Mouse (Mus musculus) lung, adult 18-20 months (tissue): ENCODE data around the gene Cep104.

Experiments
- DNase-seq, 2 experiments: peaks; one replicate each; pipeline ENCODE4 v3.0.0; 2022; ENCODE audit warnings: mixed read lengths in 2 of 2

The Cep104 gene

DNA sequence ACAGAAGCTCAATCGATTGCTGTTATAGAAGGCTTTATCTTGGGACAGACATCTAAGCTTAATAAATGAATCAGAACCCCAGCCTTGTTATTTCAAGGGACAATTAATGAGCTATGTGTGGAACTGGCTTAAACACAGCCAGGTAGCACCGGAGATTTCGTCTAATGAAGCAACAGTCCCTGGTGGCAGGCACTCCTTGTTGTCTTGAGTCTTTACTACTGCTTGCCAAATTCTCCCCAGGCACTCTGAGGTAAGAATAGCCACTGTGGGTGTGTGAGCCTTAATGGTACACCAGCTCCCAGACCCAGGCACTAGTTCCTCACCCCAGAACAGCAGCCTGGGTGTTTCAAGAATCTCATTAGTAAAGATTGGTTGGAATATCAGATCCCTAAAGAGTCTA is 76.4 kb downstream of the Cep104 start:
- no peak for DNase-seq

DNA sequence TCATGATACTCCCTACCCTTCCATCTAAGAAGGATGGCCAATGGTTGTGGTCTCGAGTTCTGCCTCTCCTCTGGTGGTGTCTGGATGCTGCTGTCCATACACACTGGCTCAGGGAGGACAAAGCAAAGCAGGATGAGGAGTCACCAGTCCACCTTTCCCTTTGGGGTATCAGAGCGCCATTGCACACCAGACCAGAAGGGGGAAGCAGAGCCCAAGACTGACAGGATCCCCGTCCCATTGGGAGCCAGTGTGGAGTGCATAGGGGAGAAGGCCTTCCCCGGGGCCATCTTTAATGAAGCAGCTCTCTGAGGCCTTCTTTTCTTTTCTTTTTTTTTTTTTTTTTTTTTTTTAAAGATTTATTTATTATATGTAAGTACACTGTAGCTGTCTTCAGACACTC is 78.1 kb downstream of the Cep104 start:
- no peak for DNase-seq

DNA sequence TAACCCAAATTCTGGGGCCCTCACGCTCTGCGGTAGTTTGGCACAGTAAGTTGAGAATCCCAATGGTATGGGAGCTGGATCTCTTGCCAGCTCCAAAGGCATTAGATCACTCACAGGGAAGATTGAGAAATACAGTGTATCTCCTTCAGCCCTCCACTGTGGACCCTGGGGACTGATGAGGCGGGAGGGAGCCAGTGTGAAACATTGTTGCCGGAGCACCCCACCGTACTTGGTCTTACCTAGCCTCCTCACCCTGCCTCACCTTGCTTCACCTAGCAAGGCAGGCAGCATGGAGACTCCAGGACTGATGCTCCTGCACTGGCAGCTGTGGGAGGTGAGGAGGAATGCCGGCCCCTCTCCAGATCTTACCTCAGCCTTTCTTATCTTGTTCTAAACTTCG is 80.5 kb downstream of the Cep104 start:
- no peak for DNase-seq

DNA sequence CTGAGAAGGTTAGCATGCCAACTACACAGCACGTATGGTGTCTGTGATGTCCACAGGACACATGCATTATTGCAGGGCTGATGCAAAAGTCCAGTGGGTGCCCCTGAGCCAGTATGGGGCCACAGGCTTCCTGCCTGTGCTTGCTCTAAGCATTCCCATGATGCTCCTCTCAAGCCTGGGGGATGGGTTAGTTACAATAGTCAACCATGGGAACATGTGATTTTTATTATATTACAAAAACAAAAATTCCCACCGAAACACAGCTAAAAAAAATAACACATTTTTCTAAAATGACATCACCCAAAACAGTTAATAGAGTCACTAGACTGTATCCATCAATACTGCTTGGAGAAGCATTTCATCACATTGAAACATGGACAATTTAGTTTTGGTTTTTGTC is 81.1 kb downstream of the Cep104 start:
- no peak for DNase-seq

DNA sequence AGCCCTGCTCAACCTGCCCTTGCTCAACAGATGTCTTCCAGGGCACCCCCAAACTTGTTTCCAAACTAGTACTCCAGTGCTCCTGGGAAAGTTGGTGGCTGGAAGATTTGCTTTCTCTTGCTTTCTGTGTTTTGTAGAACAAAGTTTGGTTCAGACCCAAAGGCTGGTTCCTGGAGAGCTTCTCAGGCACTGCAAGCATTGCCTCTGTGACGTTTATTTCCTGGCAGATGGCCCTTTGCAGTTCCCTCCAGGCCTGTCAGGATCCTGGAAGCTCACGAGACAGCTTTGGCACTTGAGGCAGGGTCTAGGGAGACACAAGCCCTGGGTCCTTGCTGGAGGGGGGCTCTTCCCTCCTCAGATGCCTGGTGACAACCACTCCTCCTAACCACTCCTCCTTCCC is 81.7 kb downstream of the Cep104 start:
- no peak for DNase-seq

DNA sequence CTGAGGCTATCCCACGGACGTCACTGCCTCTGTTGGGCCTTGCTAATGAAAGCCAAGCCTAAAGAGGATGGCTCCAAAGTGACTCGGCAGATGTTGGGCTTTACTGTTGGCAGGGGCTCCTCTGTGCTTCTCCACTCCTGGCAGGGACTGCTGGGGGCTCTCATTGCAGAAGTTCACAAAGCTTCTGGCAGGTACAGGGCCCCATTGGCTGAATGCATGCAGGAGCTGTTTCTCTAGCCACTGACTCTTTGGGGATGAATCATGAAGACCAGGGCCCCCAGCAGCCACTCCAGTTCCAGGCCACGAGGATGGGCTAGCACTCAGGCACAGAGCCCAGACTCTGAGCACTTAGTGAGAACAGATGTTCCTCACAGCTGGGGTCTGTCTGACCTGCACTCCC is 82.7 kb downstream of the Cep104 start:
- DNase-seq = no peak
